Mouse (Mus musculus) cortical plate, adult 2 months (tissue): ENCODE results near the gene Cebpe.

ENCODE experiments used
- CTCF ChIP-seq: fragments of 200-500 bp; IDR thresholded peaks from 2 replicates; pipeline ENCODE4 v1.5.1; 2011; ENCODE audit warnings: mild to moderate bottlenecking, control low read depth, low read length; ENCODE audit not compliant: insufficient read depth; ENCODE audit errors: extremely low read depth
- POLR2A ChIP-seq: fragments of 200-500 bp; IDR thresholded peaks from 2 replicates; pipeline ENCODE4 v1.6.1; 2011; ENCODE audit warnings: mild to moderate bottlenecking, low read length, control low read depth; ENCODE audit not compliant: insufficient read depth; ENCODE audit errors: extremely low read depth

DNA sequence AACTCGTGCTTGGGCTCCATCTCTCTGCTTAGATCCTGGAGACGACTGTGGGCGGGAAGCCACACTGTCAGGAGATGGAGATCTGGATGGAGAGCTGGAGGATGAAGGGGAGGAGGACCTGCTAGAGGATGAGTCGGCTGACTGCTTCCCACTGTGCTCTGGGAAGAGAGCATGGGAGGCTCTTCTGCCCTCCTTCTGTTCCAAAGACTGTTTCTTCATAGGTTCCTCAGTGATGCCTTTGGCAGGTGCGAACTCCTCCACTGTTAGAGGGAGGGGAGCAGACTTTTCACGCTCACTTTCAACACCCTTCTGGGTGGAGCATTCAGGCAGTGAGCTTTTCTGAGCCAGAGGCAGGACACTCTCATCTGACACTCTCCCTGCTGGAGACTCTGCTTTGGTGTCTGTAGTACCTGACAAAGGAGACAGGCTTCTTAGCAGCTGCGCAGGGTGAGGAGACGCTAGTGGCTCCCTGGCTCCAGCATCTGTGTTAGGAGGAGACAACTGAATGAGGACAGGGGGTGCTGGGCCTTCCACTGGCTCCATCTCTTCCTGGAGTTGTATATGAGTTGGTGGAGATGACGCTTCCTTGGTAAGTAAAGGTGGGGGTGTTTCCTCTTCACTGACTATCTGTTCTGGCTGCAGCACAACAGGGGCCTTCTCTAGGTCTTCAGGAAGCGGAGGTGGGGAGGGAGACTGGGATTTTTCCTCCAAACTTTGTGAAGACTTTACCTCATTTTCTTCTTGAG lies 47.3 kb downstream of the Cebpe start:
- TF ChIP-seq CTCF = no peak
- no peak for TF ChIP-seq POLR2A
